Mouse (Mus musculus) lung, adult 18-20 months (tissue): ENCODE measurements at regions not wholly inside any gene's neighbourhood (a gene's known extent, or its start where the extent isn't known, plus 50 kb on each side); places are given as distances from the start of the nearest gene placed in this dataset.

ENCODE experiments used
- DNase-seq, 2 experiments: peaks; one replicate each; pipeline ENCODE4 v3.0.0; 2022; ENCODE audit warnings: mixed read lengths in 2 of 2

DNA sequence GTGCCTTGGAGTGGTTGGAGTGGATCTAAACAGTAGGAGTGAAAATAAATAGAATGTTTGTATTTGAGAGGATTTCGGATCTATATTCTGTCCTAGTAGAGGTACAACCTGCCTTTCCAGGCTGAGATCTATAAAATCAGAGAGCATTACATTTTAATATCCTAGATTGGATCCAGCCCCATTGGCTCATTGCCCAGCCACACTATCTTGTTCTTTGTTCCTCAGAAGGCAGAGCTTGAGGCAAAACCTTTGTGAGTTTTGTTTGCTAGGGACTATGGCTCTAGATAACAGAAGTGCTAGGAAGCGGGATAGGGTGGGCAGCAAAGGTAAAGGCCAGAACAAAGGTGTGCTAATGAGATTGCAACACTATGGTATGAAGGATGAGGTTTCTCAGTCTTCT is 78.7 kb upstream of the Cntln start:
- no peak for DNase-seq

DNA sequence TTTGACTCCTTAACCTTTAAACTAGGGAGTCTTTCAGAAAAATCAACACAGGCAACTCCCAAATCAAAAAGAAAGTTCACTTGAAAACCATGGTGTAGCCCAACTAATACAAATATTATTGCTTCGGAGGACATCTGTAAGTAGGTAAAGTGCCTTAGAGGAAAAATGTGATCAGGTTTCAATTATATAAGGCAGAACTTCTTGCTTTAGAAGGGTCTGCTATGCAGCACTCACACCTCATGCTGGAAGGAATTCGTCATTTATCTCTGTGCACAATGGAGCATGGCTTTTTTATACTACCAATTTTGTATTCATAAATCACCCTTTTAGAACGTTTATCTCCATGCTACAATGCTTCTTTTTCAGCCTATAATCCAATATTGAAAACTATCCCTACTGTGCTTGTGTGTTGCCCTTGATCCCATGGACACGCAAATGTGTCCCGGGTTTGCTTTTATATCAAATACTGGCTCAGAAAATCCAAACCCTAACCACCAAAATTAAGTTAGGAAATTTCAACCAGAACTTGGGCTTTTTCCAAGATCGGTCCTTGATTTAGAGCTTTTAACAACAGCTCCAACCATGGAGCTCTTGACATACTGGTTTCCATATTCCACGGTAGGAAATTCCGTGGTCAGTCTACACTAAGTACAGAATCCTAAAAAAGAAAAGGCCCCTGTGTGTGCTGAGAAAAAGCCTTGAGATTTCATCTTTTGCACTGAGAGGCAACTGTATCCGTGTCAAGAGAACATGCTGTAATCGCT is 90.8 kb upstream of the Cntln start:
- no peak for DNase-seq

DNA sequence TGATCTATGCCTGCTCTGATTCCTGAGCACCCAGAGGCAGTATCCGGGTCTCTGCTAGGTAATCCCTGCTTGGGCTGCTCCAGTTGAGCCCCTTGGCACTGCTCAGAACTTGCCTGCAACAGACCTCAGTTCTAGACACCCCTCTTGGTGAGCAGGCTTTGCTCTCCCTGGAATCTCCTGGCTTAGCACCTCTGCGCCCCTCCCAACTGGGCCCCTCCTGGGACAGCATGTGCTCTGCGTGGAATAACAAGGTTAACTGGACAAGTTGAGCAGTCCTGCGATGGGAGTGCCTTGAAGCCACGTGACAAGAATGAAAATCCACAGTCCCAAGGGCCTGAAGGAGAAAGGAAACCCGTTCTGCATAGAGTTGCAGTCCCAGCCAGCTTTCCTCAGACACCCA is 97.5 kb upstream of the Cntln start:
- no peak for DNase-seq

DNA sequence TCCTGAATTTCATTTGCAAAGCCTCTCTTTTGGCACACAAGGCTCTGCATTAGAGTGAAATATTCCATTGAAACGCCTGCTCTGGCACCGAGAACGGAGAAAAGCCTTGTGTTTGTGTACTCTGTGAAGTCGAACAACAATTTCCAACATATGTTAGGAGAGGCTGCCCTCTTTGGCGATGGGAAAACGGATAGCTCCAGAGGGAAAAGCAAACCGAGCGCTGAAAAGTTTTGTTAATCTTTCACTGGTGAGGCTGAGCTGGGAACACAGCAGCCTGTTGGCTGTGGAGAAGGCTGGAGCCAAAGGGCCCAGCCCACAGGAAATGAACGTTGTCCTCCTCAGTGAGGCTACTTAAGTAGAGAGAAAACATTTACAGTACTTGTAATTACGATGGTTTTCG is 93.1 kb upstream of the Bnc2 start:
- no peak for DNase-seq

DNA sequence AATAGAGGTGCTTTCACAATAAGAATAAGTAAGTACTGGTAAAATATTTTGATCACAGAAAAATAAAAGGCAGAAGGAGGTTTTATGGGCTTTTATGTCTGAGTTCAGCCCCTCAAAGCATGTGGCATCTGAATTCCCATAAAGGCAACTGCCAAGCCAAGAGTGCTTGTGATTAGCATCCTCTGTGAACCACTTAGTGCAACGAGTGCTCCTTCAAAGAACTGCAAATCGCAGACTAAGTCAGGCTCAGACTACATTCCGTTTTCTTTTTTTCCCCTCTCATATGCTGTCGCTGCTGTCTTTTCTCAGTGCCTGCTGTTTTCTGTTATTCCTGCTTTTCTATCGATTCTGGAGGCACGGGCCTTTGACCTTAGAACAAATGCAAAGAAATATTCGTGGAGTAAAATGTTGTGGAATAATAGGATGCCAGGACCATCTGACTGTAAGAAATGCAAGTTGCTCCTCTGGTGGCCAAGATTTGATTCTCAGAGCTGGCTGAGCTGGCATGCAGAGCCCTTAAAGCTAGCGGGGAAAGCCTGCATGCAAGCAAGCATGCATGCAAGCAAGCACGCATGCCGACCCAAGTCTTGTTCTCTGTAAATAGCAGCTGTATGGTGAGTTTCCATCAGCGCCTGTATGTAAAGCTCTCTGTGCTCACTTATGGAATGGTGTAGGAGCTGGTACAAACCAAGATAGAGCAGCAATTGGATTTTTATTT is 91.8 kb upstream of the Bnc2 start:
- no peak for DNase-seq

DNA sequence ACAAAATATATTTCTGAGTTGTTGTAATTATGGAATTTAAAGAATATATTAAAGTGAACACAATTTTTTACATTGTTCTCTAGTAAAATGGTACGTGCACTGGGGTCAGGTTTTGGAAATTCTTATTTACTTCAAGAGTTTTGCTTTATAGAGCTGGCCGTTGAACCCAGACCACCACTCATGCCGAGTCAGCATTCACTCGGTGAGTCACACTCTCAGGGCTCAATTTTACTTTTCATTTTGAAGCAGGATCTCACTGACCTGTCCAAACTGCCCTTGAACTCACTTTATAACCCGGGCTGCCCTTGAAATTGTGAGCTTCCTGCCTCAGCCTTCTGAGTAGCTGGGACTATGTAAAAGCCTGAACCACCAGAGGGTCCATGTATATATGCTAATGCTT is 82.1 kb upstream of the Bnc2 start:
- no peak for DNase-seq

DNA sequence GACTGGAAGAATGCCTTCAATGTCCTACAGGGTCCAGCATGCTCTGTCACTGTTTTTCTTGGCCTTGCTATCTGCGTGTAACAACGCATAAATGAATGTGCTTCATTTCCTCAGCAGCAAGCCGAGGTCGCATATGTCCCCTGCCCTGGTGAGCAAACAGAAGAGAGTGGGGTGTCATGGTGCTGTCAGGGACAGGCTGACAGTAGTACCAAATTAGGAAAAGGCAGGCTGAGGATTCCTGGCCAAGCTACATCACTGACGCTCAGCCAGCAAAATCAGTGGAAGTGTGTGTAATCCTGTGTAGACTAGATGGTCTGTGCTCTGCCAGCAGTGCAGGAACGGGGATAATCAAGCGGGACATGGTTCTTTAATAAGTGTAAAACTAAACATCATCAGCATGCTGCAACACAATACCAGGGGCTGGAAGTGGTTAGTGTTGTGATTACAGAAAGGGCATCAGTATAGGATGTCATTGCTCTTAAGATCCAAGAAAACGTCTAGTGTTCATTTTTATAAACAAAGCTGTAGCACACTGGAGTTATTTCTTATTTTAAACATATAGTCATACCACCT is 77.6 kb upstream of the Bnc2 start:
- DNase-seq = peak in 1 of 2 experiments; percentile 0

DNA sequence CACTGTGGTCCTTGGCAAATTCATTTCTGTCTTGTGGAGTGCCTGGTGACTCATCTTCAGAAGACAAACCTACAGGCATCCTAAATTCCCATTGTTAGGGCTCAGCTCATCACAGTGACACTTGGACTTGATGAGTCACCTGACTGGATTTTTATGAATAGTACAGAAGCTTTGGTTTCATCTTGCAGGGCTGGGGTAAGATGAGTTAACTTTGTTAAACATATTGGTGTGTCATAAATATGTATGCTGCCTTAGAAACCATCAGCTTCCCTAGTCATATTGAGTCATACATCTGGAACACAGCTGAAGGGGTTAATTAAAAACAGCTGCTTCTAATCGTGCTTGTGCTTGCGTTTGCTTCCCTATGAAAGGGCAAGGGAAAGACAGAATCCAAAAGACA is 66.2 kb upstream of the Bnc2 start:
- no peak for DNase-seq

DNA sequence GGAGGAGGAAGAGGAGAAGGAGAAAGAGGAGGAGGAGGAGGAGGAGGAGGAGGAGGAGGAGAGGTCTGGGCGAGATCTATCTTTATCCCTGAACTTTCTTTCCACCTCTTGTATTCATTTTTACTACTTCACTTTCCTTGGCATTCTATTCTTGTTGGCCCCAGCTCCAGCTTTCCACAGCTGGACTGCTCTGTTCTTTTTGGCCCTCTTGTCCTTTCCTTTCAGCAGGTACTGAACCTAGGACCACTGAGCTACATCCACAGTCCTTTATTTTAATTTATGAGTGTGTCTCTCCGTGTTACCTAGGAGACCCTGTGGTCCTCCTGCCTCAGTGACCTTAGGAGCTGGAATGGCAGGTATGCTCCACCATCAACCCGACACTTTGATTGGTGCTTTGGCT is 65.7 kb upstream of the Bnc2 start:
- no peak for DNase-seq
